Mouse (Mus musculus) ES-Bruce4 (cell line): ENCODE measurements around the gene Stx2.

Experiments
- CTCF ChIP-seq: IDR thresholded peaks from one replicate; pipeline ENCODE4 v1.8.1; 2011; ENCODE audit warnings: low read depth, low read length
- EP300 ChIP-seq: IDR thresholded peaks from 2 replicates; pipeline ENCODE4 v1.6.1; 2011; ENCODE audit warnings: low read depth, low read length; ENCODE audit not compliant: insufficient read depth
- POLR2A ChIP-seq: IDR thresholded peaks from one replicate; pipeline ENCODE4 v1.8.1; 2011; ENCODE audit warnings: low read length; ENCODE audit not compliant: insufficient read depth

- no peak for TF ChIP-seq CTCF
- no peak for TF ChIP-seq POLR2A
- no peak for TF ChIP-seq EP300
Observed at GRCm38 (mm10) chr5:129026171-129026570, 17.8 kb upstream of the Stx2 start.
